Mouse (Mus musculus) small intestine, adult 2 months (tissue): ENCODE data around the gene Zfp719. TPM values are rescaled to one million over a fixed set of nuclear protein-coding genes. Genes with fewer than 3 reads are reported as not detected.

Experiments used
- H3K27ac ChIP-seq: fragments of 200-500 bp; 2 replicates; pipeline ENCODE4 v1.5.1; 2012; ENCODE audit warnings: low read depth, low read length, control low read depth, inconsistent platforms; ENCODE audit not compliant: insufficient read depth
- H3K27me3 ChIP-seq: fragments of 200-500 bp; 2 replicates; pipeline ENCODE4 v1.6.1; 2012; ENCODE audit warnings: mild to moderate bottlenecking, moderate library complexity, low read length, inconsistent platforms; ENCODE audit not compliant: control insufficient read depth, insufficient read depth
- H3K36me3 ChIP-seq: fragments of 200-500 bp; 2 replicates; pipeline ENCODE4 v1.6.1; 2012; ENCODE audit warnings: mild to moderate bottlenecking, low read length, control low read depth, inconsistent platforms; ENCODE audit not compliant: control insufficient read depth, insufficient read depth
- H3K4me1 ChIP-seq: fragments of 200-500 bp; 2 replicates; pipeline ENCODE4 v1.6.1; 2012; ENCODE audit warnings: low read length, inconsistent platforms, mixed read lengths; ENCODE audit not compliant: control insufficient read depth, insufficient read depth, insufficient read length
- H3K4me3 ChIP-seq: fragments of 200-500 bp; 2 replicates; pipeline ENCODE4 v1.5.1; 2012; ENCODE audit warnings: low read depth, mild to moderate bottlenecking, control low read depth, inconsistent platforms, low read length, moderate library complexity
- CTCF ChIP-seq: fragments of 200-500 bp; IDR thresholded peaks from 2 replicates; pipeline ENCODE4 v1.5.1; 2012; ENCODE audit warnings: low read depth, mild to moderate bottlenecking, control low read depth, inconsistent platforms, low read length, moderate library complexity, mixed read lengths; ENCODE audit not compliant: insufficient replicate concordance, insufficient read length; ENCODE audit errors: extremely low read depth
- POLR2A ChIP-seq: fragments of 200-500 bp; IDR thresholded peaks from 2 replicates; pipeline ENCODE4 v1.6.1; 2012; ENCODE audit warnings: low read depth, mild to moderate bottlenecking, control low read depth, inconsistent platforms, low read length, moderate library complexity
- WGBS: fragments of 180-500 bp; shearing (Covaris S2); methylation state at CpG from one replicate; pipeline ENCODE4 v1.1.7; 2018; 5-methylcytosine and 5-hydroxymethylcytosine counted together
- polyA plus RNA-seq: library from polyadenylated mRNA; depleted of rRNA; stranded (reverse); fragments of >200 nt; gene quantifications from 2 replicates; pipeline ENCODE4 v1.2.3, GENCODE M21; 2012

The Zfp719 gene
- polyA plus RNA-seq, 1 experiment, result 0.91 TPM

GRCm38 (mm10) chr7:43607743-43608287, 28.4 kb downstream of the Zfp719 start:
- Histone ChIP-seq H3K36me3 (no peaks in the 10 kb centered on the region), H3K27ac (no peak overlapping the region), H3K4me1 (peaks cover 5% of the 10 kb centered on the region), H3K4me3 (no peak overlapping the region), H3K27me3 (no peaks in the 10 kb centered on the region; the same call in 1 of the 2 replicates)
- 22% methylated on average over 5 of the region's 5 CpGs for WGBS
- TF ChIP-seq POLR2A (no peak), CTCF (no peak)

- TF ChIP-seq CTCF (no peak), POLR2A (no peak)
- Histone ChIP-seq H3K36me3 (no peaks in the 10 kb centered on the region), H3K27me3 (no peaks in the 10 kb centered on the region; the same call in 1 of the 2 replicates), H3K4me3 (no peak overlapping the region), H3K27ac (no peak overlapping the region), H3K4me1 (peaks cover 5% of the 10 kb centered on the region)
- 47% methylated on average over 7 of the region's 7 CpGs for WGBS
These were observed 29.0 kb downstream of the Zfp719 start for GRCm38 (mm10) chr7:43608316-43608824.

GRCm38 (mm10) chr7:43613816-43614551, 34.6 kb downstream of the Zfp719 start:
- Histone ChIP-seq H3K4me1 (no peaks in the 10 kb centered on the region), H3K27me3 (no peaks in the 10 kb centered on the region), H3K4me3 (no peak overlapping the region), H3K27ac (no peak overlapping the region), H3K36me3 (no peaks in the 10 kb centered on the region)
- TF ChIP-seq CTCF (no peak), POLR2A (no peak)
- 85% methylated on average over 14 of the region's 14 CpGs for WGBS

GRCm38 (mm10) chr7:43622927-43623326, 43.5 kb downstream of the Zfp719 start:
- H3K4me3 ChIP-seq, result no peak overlapping the region
- H3K36me3 ChIP-seq, result no peaks in the 10 kb centered on the region
- no peaks in the 10 kb centered on the region for H3K27me3 ChIP-seq
- TF ChIP-seq CTCF (no peak), POLR2A (no peak)
- peaks cover 4% of the 10 kb centered on the region for H3K4me1 ChIP-seq
- 78% methylated on average over 7 of the region's 7 CpGs for WGBS
- H3K27ac ChIP-seq, result no peak overlapping the region

GRCm38 (mm10) chr7:43623819-43624218, 44.4 kb downstream of the Zfp719 start:
- TF ChIP-seq POLR2A (no peak), CTCF (no peak)
- Histone ChIP-seq H3K27ac (no peak overlapping the region), H3K4me3 (no peak overlapping the region), H3K27me3 (no peaks in the 10 kb centered on the region), H3K36me3 (no peaks in the 10 kb centered on the region), H3K4me1 (peaks cover 6% of the 10 kb centered on the region)
- 37% methylated on average over 10 of the region's 10 CpGs for WGBS

- no peak overlapping the region for H3K27ac ChIP-seq
- 80% methylated on average over 3 of the region's 3 CpGs for WGBS
- no peak overlapping the region for H3K4me3 ChIP-seq
- peaks cover 6% of the 10 kb centered on the region for H3K4me1 ChIP-seq
- H3K36me3 ChIP-seq, result no peaks in the 10 kb centered on the region
- no peaks in the 10 kb centered on the region for H3K27me3 ChIP-seq
- TF ChIP-seq POLR2A (no peak), CTCF (no peak)
These were observed 45.7 kb downstream of the Zfp719 start for GRCm38 (mm10) chr7:43625065-43625464.

- Histone ChIP-seq H3K4me3 (no peak overlapping the region), H3K36me3 (no peaks in the 10 kb centered on the region), H3K27ac (peak overlapping the region; percentile 53; the same call in 1 of the 2 replicates), H3K27me3 (no peaks in the 10 kb centered on the region), H3K4me1 (peaks cover 6% of the 10 kb centered on the region)
- TF ChIP-seq CTCF, result no peak
- TF ChIP-seq POLR2A, result no peak
- 47% methylated on average over 8 of the region's 8 CpGs for WGBS
These were observed 46.5 kb downstream of the Zfp719 start for GRCm38 (mm10) chr7:43625794-43626422.
